Mouse (Mus musculus) intestine, embryonic 15.5 days (tissue): ENCODE results near the gene Vps13d. TPM values are rescaled to one million over a fixed set of nuclear protein-coding genes. Genes with fewer than 3 reads are reported as not detected.

Source experiments
- ATAC-seq: fragments of 200-750 bp; cut with Nextera tagmentation; 2 replicates; pipeline ENCODE4 v1.8.0; 2017; ENCODE audit warnings: moderate TSS enrichment, moderate library complexity
- H3K27ac ChIP-seq: fragments of 300-500 bp; sonication (generic); 2 replicates; pipeline ENCODE4 v1.5.1; 2015; ENCODE audit warnings: mild to moderate bottlenecking, inconsistent platforms
- H3K27me3 ChIP-seq: fragments of 300-500 bp; sonication (generic); replicated peaks from 2 replicates; pipeline ENCODE4 v1.6.1; 2015; ENCODE audit warnings: inconsistent platforms
- H3K36me3 ChIP-seq: fragments of 300-500 bp; sonication (generic); 2 replicates; pipeline ENCODE4 v1.6.1; 2015; ENCODE audit warnings: inconsistent platforms
- H3K4me1 ChIP-seq: fragments of 300-500 bp; sonication (generic); replicated peaks from 2 replicates; pipeline ENCODE4 v1.6.1; 2015; ENCODE audit warnings: inconsistent platforms
- H3K4me2 ChIP-seq: fragments of 300-500 bp; sonication (generic); replicated peaks from 2 replicates; pipeline ENCODE4 v1.6.1; 2015; ENCODE audit warnings: mild to moderate bottlenecking, inconsistent platforms
- H3K4me3 ChIP-seq: fragments of 300-500 bp; sonication (generic); replicated peaks from 2 replicates; pipeline ENCODE4 v1.5.1; 2015; ENCODE audit warnings: inconsistent platforms
- H3K9ac ChIP-seq: fragments of 300-500 bp; sonication (generic); 2 replicates; pipeline ENCODE4 v1.6.1; 2015; ENCODE audit warnings: inconsistent platforms
- H3K9me3 ChIP-seq: fragments of 300-500 bp; sonication (generic); 2 replicates; pipeline ENCODE4 v1.6.1; 2016; ENCODE audit warnings: inconsistent platforms
- WGBS: fragments of 180-500 bp; shearing (Covaris S2); methylation state at CpG from one replicate; pipeline ENCODE4 v1.1.7; 2015; 5-methylcytosine and 5-hydroxymethylcytosine counted together
- polyA plus RNA-seq: library from polyadenylated mRNA; unstranded; fragments of >200 nt; fragmentation: Nextera tagmentation; extraction: Ambion mirVana; gene quantifications from 2 replicates; pipeline ENCODE4 v1.2.1, GENCODE M21; 2015

Vps13d gene
- polyA plus RNA-seq, 1 experiment from 2014 or later = 10.1 TPM

GRCm38 (mm10) chr4:145020383-145020782, 174.4 kb downstream of the Vps13d start:
- H3K9me3 ChIP-seq = no peaks in the 10 kb centered on the region
- H3K27me3 ChIP-seq = no peaks in the 10 kb centered on the region
- 91% methylated on average over 2 of the region's 2 CpGs for WGBS
- H3K4me3 ChIP-seq = no peak overlapping the region
- no peak for ATAC-seq
- H3K9ac ChIP-seq = no peak overlapping the region
- H3K36me3 ChIP-seq = 0 out of 2 replicates have a peak, but pooled peaks cover 5% of the 10 kb centered on the region
- H3K4me1 ChIP-seq = peaks cover 29% of the 10 kb centered on the region
- H3K4me2 ChIP-seq = no peak overlapping the region
- no peak overlapping the region for H3K27ac ChIP-seq

GRCm38 (mm10) chr4:145019121-145019714, 175.6 kb downstream of the Vps13d start:
- Histone ChIP-seq H3K4me3 (no peak overlapping the region), H3K9me3 (no peaks in the 10 kb centered on the region), H3K4me2 (no peak overlapping the region), H3K4me1 (peaks cover 29% of the 10 kb centered on the region), H3K36me3 (0 out of 2 replicates have a peak, but pooled peaks cover 5% of the 10 kb centered on the region), H3K9ac (no peak overlapping the region), H3K27me3 (no peaks in the 10 kb centered on the region), H3K27ac (no peak overlapping the region)
- 92% methylated on average over 3 of the region's 3 CpGs for WGBS
- ATAC-seq = no peak

GRCm38 (mm10) chr4:145017745-145018144, 177.1 kb downstream of the Vps13d start:
- H3K27ac ChIP-seq = no peak overlapping the region
- H3K36me3 ChIP-seq = 0 out of 2 replicates have a peak, but pooled peaks cover 5% of the 10 kb centered on the region
- no peaks in the 10 kb centered on the region for H3K9me3 ChIP-seq
- H3K27me3 ChIP-seq = no peaks in the 10 kb centered on the region
- no peak overlapping the region for H3K4me2 ChIP-seq
- H3K9ac ChIP-seq = no peak overlapping the region
- peaks cover 29% of the 10 kb centered on the region for H3K4me1 ChIP-seq
- WGBS = 38% methylated on average over 2 of the region's 2 CpGs
- ATAC-seq = no peak; the same call in 1 of the 2 replicates
- H3K4me3 ChIP-seq = no peak overlapping the region

DNA sequence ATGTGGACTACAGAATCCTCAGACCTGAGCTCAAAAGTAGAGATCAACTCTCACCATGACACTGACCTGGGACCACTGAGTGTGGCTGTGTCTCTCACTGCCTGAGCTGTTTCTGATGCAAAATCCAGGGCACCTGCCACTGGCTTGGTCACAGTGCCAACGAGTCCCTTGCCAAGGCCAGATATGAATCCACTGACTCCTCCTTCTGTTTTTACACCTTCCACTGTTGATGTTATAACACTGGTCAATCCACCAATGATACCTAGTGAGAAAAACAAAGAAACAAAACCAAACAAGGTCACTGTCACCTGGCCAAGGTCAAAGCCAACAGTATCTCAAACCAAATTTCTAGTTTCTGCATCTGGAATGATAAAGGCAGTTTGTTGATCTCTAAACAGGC, 178.1 kb downstream of the Vps13d start:
- no peak for ATAC-seq
- Histone ChIP-seq H3K4me2 (no peak overlapping the region), H3K27ac (no peak overlapping the region), H3K9me3 (no peaks in the 10 kb centered on the region), H3K4me1 (peaks cover 28% of the 10 kb centered on the region), H3K36me3 (0 out of 2 replicates have a peak, but pooled peaks cover 5% of the 10 kb centered on the region), H3K27me3 (no peaks in the 10 kb centered on the region), H3K9ac (no peak overlapping the region), H3K4me3 (no peak overlapping the region)
- WGBS = 91% methylated on average over 1 of the region's 1 CpGs

- Histone ChIP-seq H3K4me2 (no peak overlapping the region), H3K36me3 (0 out of 2 replicates have a peak, but pooled peaks cover 5% of the 10 kb centered on the region), H3K27me3 (no peaks in the 10 kb centered on the region), H3K9ac (no peak overlapping the region), H3K4me1 (peaks cover 37% of the 10 kb centered on the region), H3K9me3 (no peaks in the 10 kb centered on the region), H3K27ac (peak overlapping the region; percentile 51), H3K4me3 (no peak overlapping the region)
- no peak for ATAC-seq
- 68% methylated on average over 4 of the region's 4 CpGs for WGBS
Measured at GRCm38 (mm10) chr4:145014632-145014960, 180.2 kb downstream of the Vps13d start.

- Histone ChIP-seq H3K36me3 (0 out of 2 replicates have a peak, but pooled peaks cover 5% of the 10 kb centered on the region), H3K27ac (peak overlapping the region; percentile 51), H3K9me3 (no peaks in the 10 kb centered on the region), H3K9ac (no peak overlapping the region), H3K4me2 (no peak overlapping the region), H3K4me3 (no peak overlapping the region), H3K4me1 (peaks cover 40% of the 10 kb centered on the region), H3K27me3 (no peaks in the 10 kb centered on the region)
- no peak for ATAC-seq
- WGBS = 47% methylated on average over 7 of the region's 7 CpGs
Measured at GRCm38 (mm10) chr4:145013760-145014631, 180.8 kb downstream of the Vps13d start.

DNA sequence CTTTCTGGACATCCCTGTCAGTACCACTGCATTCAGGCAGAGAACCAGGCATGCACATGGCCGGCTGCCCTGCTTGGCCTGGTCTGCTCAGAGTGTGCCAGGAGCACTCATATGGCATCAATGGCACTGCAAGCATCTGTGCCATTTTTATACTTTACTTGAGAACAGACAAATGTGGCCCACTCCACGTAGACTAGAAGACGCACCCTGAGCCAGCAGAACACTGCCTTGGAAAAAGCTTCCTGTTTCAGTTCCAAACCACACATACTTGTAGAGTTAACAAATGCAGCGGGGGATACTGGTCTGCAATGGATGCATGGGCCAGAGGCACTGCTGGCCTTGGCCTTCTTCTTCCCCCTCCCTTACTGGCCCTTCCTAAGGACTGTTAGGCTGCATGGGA, 181.6 kb downstream of the Vps13d start:
- Histone ChIP-seq H3K27ac (peak overlapping the region; percentile 34), H3K4me3 (no peak overlapping the region), H3K4me2 (no peak overlapping the region), H3K9ac (no peak overlapping the region), H3K27me3 (no peaks in the 10 kb centered on the region), H3K9me3 (no peaks in the 10 kb centered on the region), H3K36me3 (0 out of 2 replicates have a peak, but pooled peaks cover 5% of the 10 kb centered on the region), H3K4me1 (peaks cover 37% of the 10 kb centered on the region)
- WGBS = 69% methylated on average over 4 of the region's 4 CpGs
- ATAC-seq = no peak

- H3K4me1 ChIP-seq = peaks cover 36% of the 10 kb centered on the region
Measured at GRCm38 (mm10) chr4:145011156-145011555, 183.6 kb downstream of the Vps13d start.

GRCm38 (mm10) chr4:145009934-145010333, 184.9 kb downstream of the Vps13d start:
- Histone ChIP-seq H3K4me2 (peak overlapping the region; percentile 7), H3K4me1 (peaks cover 36% of the 10 kb centered on the region), H3K36me3 (no peaks in the 10 kb centered on the region), H3K27me3 (no peaks in the 10 kb centered on the region), H3K9ac (no peak overlapping the region), H3K9me3 (no peaks in the 10 kb centered on the region), H3K27ac (peak overlapping the region; percentile 77), H3K4me3 (no peak overlapping the region)
- 47% methylated on average over 7 of the region's 7 CpGs for WGBS
- peak; percentile 87 for ATAC-seq

More at GRCm38 (mm10) chr4:145011156-145011555, 183.6 kb downstream of the Vps13d start:
- Histone ChIP-seq H3K9ac (no peak overlapping the region), H3K27ac (0 out of 2 replicates have a peak overlapping the region, but pooled peaks have one; percentile 13), H3K27me3 (no peaks in the 10 kb centered on the region), H3K4me2 (no peak overlapping the region), H3K4me3 (no peak overlapping the region), H3K36me3 (0 out of 2 replicates have a peak, but pooled peaks cover 5% of the 10 kb centered on the region), H3K9me3 (no peaks in the 10 kb centered on the region)
- WGBS = 71% methylated on average over 3 of the region's 3 CpGs
- ATAC-seq = no peak

- Histone ChIP-seq H3K27ac (peak overlapping the region; percentile 77), H3K9ac (no peak overlapping the region), H3K4me1 (peaks cover 33% of the 10 kb centered on the region), H3K4me2 (peak overlapping the region; percentile 7), H3K36me3 (no peaks in the 10 kb centered on the region), H3K9me3 (no peaks in the 10 kb centered on the region), H3K4me3 (no peak overlapping the region), H3K27me3 (no peaks in the 10 kb centered on the region)
- ATAC-seq = peak; percentile 85
- WGBS = 23% methylated on average over 3 of the region's 3 CpGs
Measured at GRCm38 (mm10) chr4:145009437-145009836, 185.4 kb downstream of the Vps13d start.

DNA sequence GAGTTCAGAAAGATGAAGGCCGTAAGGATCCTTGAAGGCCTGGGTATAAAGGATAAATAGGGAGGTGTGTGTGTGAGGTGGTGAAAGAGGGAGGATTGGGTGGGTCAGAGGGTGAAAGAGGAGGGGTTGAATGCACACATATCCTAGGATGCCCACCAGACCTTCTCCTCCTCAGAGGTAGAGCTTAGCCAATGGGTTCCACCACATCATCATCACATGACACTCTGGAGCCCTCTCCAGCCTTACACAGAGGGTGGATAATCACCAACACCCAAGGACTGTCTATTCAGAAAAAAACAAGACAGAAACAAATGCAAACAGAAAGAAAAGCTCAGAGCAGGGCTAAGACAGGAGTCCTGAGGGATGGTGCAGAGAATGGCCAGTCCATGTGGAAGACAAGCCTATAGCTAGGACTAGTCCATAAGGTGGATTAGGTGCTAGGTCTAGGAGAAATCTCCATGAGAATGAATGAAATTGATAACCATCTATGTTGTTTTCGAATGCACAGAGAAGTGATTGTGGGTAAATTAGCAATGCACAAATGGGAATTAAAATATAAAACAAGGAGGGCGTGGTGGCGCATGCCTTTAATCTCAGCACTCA, 188.8 kb downstream of the Vps13d start:
- Histone ChIP-seq H3K9me3 (no peaks in the 10 kb centered on the region), H3K4me2 (no peak overlapping the region), H3K4me3 (no peak overlapping the region), H3K36me3 (no peaks in the 10 kb centered on the region), H3K9ac (no peak overlapping the region), H3K4me1 (peaks cover 17% of the 10 kb centered on the region), H3K27me3 (no peaks in the 10 kb centered on the region), H3K27ac (no peak overlapping the region)
- WGBS = 95% methylated on average over 4 of the region's 4 CpGs
- ATAC-seq = no peak

GRCm38 (mm10) chr4:145004176-145004575, 190.6 kb downstream of the Vps13d start:
- Histone ChIP-seq H3K4me3 (no peak overlapping the region), H3K4me1 (peaks cover 23% of the 10 kb centered on the region), H3K27me3 (no peaks in the 10 kb centered on the region), H3K9ac (no peak overlapping the region), H3K4me2 (no peak overlapping the region), H3K36me3 (no peaks in the 10 kb centered on the region), H3K27ac (0 out of 2 replicates have a peak overlapping the region, but pooled peaks have one; percentile 6), H3K9me3 (no peaks in the 10 kb centered on the region)
- WGBS = 60% methylated on average over 6 of the region's 6 CpGs
- no peak for ATAC-seq
